Mouse (Mus musculus): Measurements from ENCODE around the gene Tubb3. TPM values are rescaled to one million over a fixed set of nuclear protein-coding genes. Genes with fewer than 3 reads are reported as not detected.

The Tubb3 gene
- total RNA-seq (2012; rRNA removed) (1.8 and 3.1 TPM in 2 replicates), total RNA-seq (2014; rRNA removed) (1.3 and 2.2 TPM in 2 replicates), polyA plus RNA-seq (2012; ENCODE audit: insufficient read length, low read depth) (1.8 and 2.6 TPM in 2 replicates)

DNA sequence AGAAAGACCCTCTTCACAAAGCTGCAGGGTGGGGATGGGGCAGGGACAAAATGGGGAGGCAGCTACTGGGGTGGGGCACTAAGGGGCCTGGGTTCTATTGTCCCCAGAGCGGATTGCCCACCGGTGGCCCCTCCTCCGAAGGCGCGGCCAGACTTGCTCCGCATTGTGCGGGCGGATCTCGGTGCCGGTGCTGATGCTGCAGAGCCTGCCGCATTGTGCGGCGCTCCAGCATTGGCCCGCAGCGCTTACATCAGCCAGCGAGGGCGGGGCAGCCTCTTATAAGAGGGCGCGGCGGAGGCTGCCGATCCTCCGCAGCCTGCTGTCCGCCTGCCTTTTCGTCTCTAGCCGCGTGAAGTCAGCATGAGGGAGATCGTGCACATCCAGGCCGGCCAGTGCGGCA is at the start of gene Tubb3:
TSS of gene Tubb3 (plus strand) at position 179 of the 400 bp plus-strand sequence.
- Histone ChIP-seq H3K9ac (ENCODE audit: insufficient read depth, low read depth) (peak within 1 kb of the TSS; percentile 16; the same call in 1 of the 2 replicates), H3K4me2 (ENCODE audit: insufficient read depth, low read depth, poor library complexity, severe bottlenecking) (peak within 1 kb of the TSS; percentile 95), H3K79me2 (replicated peaks; ENCODE audit: control insufficient read depth, extremely low read depth, insufficient read depth, poor library complexity, severe bottlenecking) (no peaks in the 10 kb centered on the region), H3K4me1 (ENCODE audit: control insufficient read depth in 1 of 2, insufficient read depth in 2 of 2) (peaks cover 36 to 70% of the 10 kb centered on the region in 2 experiments), H3K4me3 (replicated peaks in 1 of 3; ENCODE audit: low read depth in 2 of 3, low read length in 2 of 3, poor library complexity in 1 of 3) (peak within 1 kb of the TSS in 2 of 3 experiments; percentile 36 to 55), H3K27me3 (replicated peaks) (peaks cover 41% of the 10 kb centered on the region), H3K36me3 (replicated peaks in 1 of 2; ENCODE audit: control insufficient read depth in 1 of 2, insufficient read depth in 1 of 2, low read length in 1 of 2) (no peaks in the 10 kb centered on the region), H3K27ac (ENCODE audit: insufficient read depth, low read depth) (no peak within 1 kb of the TSS), H3K9me3 (replicated peaks; ENCODE audit: low read length) (no peaks in the 10 kb centered on the region)
- dilution Hi-C loops (cut with MboI; ENCODE audit: extremely low pct_ligation_motif_present, extremely low pct_unique_long_range_greater_than_20kb, low sequenced_read_pairs) = no loop called here
- peak; percentile 73 for DNase-seq (ENCODE audit: extremely low read depth)
- in situ Hi-C loops (cut with MboI; ENCODE audit: low pct_ligation_motif_present, low pct_unique_long_range_greater_than_20kb, low sequenced_read_pairs) = no loop called here
- TF ChIP-seq ZKSCAN1 (IDR thresholded peaks at IDR 0.05; ENCODE audit: borderline replicate concordance, low read depth, low read length) (no peak), SIN3A (IDR thresholded peaks at IDR 0.05; ENCODE audit: low read length) (no peak; the same call in 1 of the 2 replicates), UBTF (IDR thresholded peaks at IDR 0.05; ENCODE audit: low read depth, low read length) (no peak; the same call in 1 of the 2 replicates), TBP (conservative IDR thresholded peaks at IDR 0.05; ENCODE audit: low read depth, low read length) (peak; percentile 59; the same call in 1 of the 2 replicates), MAFK (IDR thresholded peaks at IDR 0.05; ENCODE audit: insufficient replicate concordance, low read length) (no peak), JUND (conservative IDR thresholded peaks at IDR 0.05; ENCODE audit: low read depth, low read length) (no peak), POLR2A (IDR thresholded peaks at IDR 0.05; ENCODE audit: low read depth, low read length) (peak; percentile 51; the same call in 1 of the 2 replicates), NELFE (IDR thresholded peaks at IDR 0.05; ENCODE audit: low read depth, low read length) (no peak), NRF1 (IDR thresholded peaks at IDR 0.05; ENCODE audit: low read depth, low read length) (no peak), USF1 (IDR thresholded peaks at IDR 0.05; ENCODE audit: low read depth, low read length) (no peak), BHLHE40 (IDR thresholded peaks at IDR 0.05; ENCODE audit: low read depth, low read length) (peak; percentile 19; the same call in 1 of the 2 replicates), HCFC1 (IDR thresholded peaks at IDR 0.05; ENCODE audit: low read depth, low read length) (no peak), RCOR1 (conservative IDR thresholded peaks at IDR 0.05; ENCODE audit: low read depth, low read length) (no peak), MAZ (IDR thresholded peaks at IDR 0.05; ENCODE audit: low read depth, low read length) (peak; percentile 60), MXI1 (IDR thresholded peaks at IDR 0.05; ENCODE audit: low read depth, low read length) (peak; percentile 76), ETS1 (conservative IDR thresholded peaks at IDR 0.05; ENCODE audit: low read depth, low read length) (no peak), GABPA (IDR thresholded peaks at IDR 0.05; ENCODE audit: insufficient replicate concordance, low read depth, low read length) (no peak), TCF12 (IDR thresholded peaks at IDR 0.05; ENCODE audit: low read depth, low read length) (no peak), SMC3 (IDR thresholded peaks at IDR 0.05; ENCODE audit: low read depth, low read length) (no peak), EP300 (IDR thresholded peaks at IDR 0.05; ENCODE audit: low read length) (no peak), POLR2AphosphoS2 (IDR thresholded peaks at IDR 0.05; ENCODE audit: low read depth, low read length) (no peak), IRF4 (IDR thresholded peaks at IDR 0.05; ENCODE audit: low read depth, low read length) (no peak), CTCF (conservative IDR thresholded peaks at IDR 0.05 in 1 of 2, IDR thresholded peaks at IDR 0.05 in 1 of 2; ENCODE audit: low read depth in 2 of 2, low read length in 2 of 2) (no peak), E2F4 (IDR thresholded peaks at IDR 0.05; ENCODE audit: insufficient replicate concordance, low read depth, low read length) (no peak), MAX (IDR thresholded peaks at IDR 0.05; ENCODE audit: low read length) (peak; percentile 31; the same call in 1 of the 2 replicates), ELF1 (IDR thresholded peaks at IDR 0.05; ENCODE audit: low read depth, low read length) (no peak), RAD21 (IDR thresholded peaks at IDR 0.05; ENCODE audit: low read depth, low read length) (no peak), ZNF384 (IDR thresholded peaks at IDR 0.05; ENCODE audit: low read depth, low read length) (no peak), PAX5 (IDR thresholded peaks at IDR 0.05; ENCODE audit: low read length) (no peak), KAT2A (IDR thresholded peaks at IDR 0.05; ENCODE audit: insufficient replicate concordance, low read length) (no peak), JUN (IDR thresholded peaks at IDR 0.05; ENCODE audit: insufficient read depth, low read depth, low read length) (no peak), CHD1 (IDR thresholded peaks at IDR 0.05; ENCODE audit: low read depth, low read length) (no peak), MEF2A (IDR thresholded peaks at IDR 0.05; ENCODE audit: borderline replicate concordance, low read depth, low read length) (no peak), ZMIZ1 (IDR thresholded peaks at IDR 0.05; ENCODE audit: low read depth, low read length) (no peak), USF2 (conservative IDR thresholded peaks at IDR 0.05; ENCODE audit: low read depth, low read length) (no peak)
